Mouse (Mus musculus): Measurements from ENCODE around the gene Itga5.
A peak's percentile ranks its signal among the peaks of the same experiment; 100 is the strongest.

Itga5 gene

DNA sequence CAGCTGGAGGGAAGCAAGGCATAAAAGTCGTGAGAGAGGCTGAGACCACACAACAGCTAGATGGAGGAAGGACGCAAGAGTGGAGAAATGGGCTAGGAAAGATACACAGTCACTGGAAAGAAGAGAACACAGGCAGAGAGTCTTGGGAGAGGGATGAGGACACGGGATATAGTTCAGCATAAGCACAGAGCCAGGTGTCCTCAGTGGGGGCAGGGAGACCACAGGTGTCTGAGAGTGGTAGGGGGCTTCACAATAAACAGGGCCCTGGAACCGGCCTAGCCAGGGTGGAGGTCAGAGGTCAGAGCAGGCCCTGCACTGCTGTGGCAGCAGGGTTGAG is 27.8 kb downstream of the Itga5 start:
- DNase-seq: no peak

DNA sequence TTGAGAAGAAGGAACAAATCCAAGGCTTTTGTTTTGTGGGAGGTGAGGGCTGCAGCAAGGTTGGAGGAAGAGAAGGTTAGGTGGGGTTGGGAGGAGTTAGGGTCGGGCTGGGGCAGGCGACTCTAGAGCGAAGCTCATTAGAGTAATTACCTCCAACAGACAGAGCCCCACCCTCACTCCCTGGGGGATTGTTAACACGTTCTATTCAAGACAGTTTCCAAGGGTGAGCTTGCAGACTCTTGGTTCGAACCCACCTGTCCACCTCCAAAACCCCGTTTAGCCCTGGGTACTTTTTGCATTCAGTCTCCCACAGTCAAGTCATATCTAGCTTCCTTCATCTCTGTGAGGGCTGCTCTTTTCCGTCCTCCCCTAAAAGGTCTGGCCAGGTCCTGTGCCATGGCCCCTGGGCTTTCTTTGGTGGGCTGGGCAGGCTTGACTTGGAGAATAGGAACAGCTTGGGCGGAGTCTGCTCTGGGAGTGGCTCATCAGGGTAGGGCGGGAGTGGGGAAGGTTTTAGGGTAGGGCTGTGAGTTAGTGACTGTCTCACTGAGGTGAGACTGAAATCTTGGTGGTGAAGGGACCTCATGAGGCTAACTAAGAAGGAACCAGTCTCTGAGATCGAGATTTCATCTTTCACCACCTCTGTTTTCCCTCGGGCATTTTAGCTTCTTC is 29.4 kb downstream of the Itga5 start:
- no peak for DNase-seq

DNA sequence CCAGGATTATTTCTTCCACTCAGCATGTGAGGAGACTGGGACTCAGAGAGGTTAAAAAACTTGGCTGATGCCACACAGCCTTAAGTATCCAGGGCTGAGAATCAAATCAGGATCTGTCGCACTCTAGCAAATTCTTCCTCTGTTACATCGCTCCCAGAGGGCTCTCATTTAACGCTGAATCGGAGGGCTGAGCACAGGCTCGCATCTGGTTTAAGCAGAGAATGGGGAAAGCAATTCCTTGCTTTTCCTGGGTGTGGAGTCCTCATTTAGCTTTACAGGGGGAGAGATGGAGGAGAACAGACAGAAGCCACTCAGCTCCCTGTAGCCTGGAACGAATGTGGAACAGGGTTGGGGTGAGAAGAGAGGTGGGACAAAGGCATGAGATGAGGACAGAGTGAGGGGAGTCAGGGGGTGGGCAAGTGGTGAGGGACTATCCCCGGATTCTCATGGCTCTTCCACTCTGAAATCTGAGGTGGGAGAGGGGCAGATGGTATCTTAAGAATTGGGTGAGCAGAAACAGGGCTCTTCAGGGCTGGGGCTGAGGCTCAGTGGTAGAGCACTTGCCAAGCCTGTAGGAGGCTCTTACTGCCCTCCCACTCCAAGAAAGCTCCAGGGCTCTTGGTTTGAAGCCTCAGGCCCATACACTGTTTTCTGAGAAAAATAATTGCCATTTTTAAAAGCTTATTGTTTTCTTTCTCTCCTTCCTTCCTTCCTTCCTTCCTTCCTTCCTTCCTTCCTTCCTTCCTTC is 30.9 kb downstream of the Itga5 start:
- no peak for DNase-seq

- no peak for DNase-seq
These were observed 31.5 kb downstream of the Itga5 start for GRCm38 (mm10) chr15:103335040-103335439.

GRCm38 (mm10) chr15:103334194-103334593 is 32.4 kb downstream of the Itga5 start:
- DNase-seq: no peak

DNA sequence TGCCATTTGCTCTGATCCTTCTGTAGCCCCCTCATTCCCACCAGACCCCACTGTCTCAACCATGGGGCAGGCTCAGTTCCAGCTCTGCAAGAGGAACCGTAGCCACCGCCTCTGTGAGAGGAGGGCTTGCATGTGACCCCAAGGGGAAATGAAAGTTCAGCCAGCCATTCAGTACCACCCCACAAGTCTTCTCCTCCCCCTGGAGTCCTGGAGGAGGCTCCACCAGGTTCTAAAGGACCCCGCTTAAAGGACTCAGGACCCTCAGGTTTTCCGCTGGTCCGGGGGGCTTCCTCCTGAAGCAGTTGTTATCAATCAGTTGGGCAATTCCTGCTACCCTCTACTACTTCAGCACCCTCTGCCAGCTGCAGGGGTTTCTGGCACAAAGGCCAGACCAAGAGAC is 32.8 kb downstream of the Itga5 start:
- DNase-seq: no peak

DNA sequence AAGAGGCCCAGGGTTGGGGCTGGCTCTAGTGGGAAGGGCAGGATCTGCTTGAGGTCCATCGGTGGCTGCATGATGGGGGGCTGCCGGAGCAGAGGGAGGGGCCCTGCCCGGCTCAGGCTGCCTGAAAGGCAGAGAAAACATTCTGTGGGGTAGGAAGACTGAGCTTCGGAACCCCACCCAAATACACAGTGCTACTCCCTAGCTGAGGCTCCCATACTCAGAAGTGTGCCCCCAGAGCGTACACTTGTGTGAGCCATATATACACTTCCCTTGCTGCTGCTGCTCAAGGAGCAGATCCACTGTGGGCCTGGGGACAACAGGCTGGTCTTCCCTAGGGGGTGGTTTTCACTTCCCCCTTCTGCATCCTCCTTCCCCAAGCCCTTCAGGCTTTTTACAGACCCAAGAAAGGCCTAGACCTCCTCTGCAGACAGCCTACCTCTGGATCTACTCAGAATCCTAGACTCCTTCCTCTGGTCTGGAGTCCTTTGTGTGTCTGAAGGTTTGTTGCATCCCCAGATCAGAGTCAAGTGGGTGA is 33.4 kb downstream of the Itga5 start:
- DNase-seq: no peak

- peak; percentile 85 for DNase-seq
These were observed 42.9 kb downstream of the Itga5 start for GRCm38 (mm10) chr15:103323455-103324247.

GRCm38 (mm10) chr15:103323070-103323454 is 43.5 kb downstream of the Itga5 start:
- peak; percentile 71 for DNase-seq

GRCm38 (mm10) chr15:103322396-103322795 is 44.2 kb downstream of the Itga5 start:
- DNase-seq: no peak

DNA sequence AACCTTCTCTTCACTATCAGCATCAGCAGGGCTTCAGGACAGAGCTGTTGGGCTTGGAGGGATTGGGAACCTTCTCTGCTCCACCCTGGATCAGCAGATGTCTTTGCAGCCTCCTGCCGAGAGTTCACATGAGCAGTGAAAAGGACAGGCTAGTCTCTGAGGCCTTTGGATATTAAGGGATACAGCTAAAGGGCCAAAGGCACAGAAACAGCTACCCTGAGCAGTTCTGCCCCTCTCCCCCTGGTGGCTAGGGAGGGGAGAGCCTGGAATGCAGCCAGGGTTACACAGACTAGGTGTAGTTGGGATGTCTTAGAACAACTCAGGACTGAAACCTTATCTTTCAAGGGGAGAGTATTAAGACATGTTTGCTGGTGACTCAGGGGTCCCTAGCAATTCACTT is 45.5 kb downstream of the Itga5 start:
- DNase-seq: no peak

- no peak for DNase-seq
These were observed 48.3 kb downstream of the Itga5 start for GRCm38 (mm10) chr15:103318201-103318816.

DNA sequence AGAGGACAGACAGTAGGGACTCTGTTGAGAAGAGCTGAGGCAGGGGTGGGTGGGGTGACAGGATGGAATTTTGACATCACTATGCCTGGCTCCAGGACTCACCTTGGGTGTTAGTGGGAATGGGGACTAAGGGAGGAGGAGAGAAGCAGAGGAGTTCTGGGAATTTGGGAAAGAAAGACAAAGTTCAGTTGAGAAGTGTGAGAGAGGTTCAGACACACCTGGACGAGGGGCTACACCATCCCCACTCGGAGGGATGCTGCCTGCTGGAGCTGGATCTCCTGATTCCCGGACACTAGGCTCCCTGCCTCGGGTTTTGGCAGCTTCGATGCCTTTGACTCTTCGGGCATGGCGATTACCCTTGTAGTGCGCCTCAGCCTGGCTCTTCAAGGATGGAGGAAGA is 48.8 kb downstream of the Itga5 start:
- DNase-seq: no peak

DNA sequence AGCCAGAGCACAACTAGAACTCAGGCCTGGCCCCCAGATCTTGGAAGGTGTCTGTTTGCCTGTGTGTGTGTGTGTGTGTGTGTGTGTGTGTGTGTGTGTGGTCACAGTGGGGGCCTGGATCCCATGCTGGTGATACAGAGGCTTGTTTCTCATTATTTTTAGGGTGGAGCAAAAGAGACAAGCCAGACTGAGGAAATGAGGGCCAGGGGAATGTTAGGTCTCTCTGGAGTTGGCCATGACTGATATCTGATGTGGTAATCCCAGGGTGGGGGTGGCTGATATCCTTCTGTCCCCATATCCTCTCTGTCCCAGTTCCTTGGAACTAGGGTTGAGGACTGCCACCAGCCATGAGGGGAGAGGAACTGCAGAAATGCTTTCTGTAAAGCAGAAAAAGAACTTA is 49.4 kb downstream of the Itga5 start:
- no peak for DNase-seq

- no peak for DNase-seq
These were observed 50.4 kb downstream of the Itga5 start for GRCm38 (mm10) chr15:103315979-103316776.

GRCm38 (mm10) chr15:103315011-103315502 is 51.5 kb downstream of the Itga5 start:
- DNase-seq: peak; percentile 64

- DNase-seq: no peak
These were observed 52.4 kb downstream of the Itga5 start for GRCm38 (mm10) chr15:103314181-103314580.

- DNase-seq: peak; percentile 13
These were observed 53.0 kb downstream of the Itga5 start for GRCm38 (mm10) chr15:103313495-103314095.

GRCm38 (mm10) chr15:103310365-103310910 is 56.1 kb downstream of the Itga5 start, which contains the start of gene Gpr84:
Gene Gpr84, minus strand, starts transcription at chr15:103310612.
- DNase-seq: no peak

DNA sequence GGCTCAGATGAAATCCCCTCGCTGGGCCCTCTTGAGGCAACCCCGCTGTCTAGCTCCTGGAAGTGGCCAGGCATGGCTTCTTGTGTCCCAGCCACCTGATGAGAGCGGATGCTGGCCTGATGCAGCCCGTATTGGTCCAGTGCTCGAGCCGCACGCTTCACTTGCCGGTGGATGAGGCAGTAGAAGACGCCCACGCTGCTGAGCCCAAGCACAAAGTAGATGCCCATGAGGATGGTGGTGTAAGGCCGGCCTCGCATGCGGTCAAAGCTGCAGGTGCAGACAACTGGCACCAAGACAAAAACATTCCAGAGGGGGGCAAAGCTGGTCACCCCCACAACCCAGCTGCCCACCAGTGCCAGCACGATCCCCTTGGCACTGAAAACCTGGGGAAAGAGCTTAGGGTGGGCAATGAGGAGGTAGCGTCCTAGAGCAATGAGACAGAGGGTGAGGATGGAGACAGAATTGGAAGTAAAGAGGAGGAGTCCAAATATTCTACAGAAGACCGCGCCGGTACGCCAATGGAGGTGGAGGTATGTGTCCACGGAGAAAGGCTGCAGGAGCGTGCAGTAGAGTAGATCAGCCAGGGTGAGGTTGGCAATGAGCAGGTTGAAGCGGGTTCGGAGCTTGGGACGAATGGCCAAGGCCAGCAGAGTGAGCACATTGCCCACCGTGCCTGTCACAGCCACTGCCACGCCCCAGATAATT is 57.5 kb downstream of the Itga5 start:
- DNase-seq: peak; percentile 12
